Mouse (Mus musculus) embryonic stem cell, embryonic (primary cell): ENCODE results near the gene Faf1.

Source experiments
- CTCF ChIA-PET, 4 experiments: fragments of 300-600 bp in 2 of 4; fragments of 350-600 bp in 2 of 4; sonication (Branson Sonifier 250); formaldehyde crosslinking; loops; one replicate each; lab custom pipeline; 2022; ENCODE audit warnings: inconsistent platforms in 2 of 4; lab: Charles Lee
- POLR2A ChIA-PET, 4 experiments: fragments of 300-600 bp in 2 of 4; fragments of 350-600 bp in 2 of 4; sonication (Branson Sonifier 250); formaldehyde crosslinking; loops; one replicate each; lab custom pipeline; 2022; ENCODE audit warnings: antibody characterized with exemption in 4 of 4, inconsistent platforms in 1 of 4; lab: Charles Lee

The Faf1 gene

GRCm38 (mm10) chr4:109939291-109939690 lies 262.9 kb downstream of the Faf1 start:
- CTCF ChIA-PET = no interaction called here
- POLR2A ChIA-PET = no interaction called here

- ChIA-PET POLR2A (interaction anchor here in 1 of 4 experiments (1.5 to 1.9 kb wide), 2 partner anchors 10 to 18 kb away, joined by 3 to 6 read pairs; no protein-coding TSS in a partner anchor), CTCF (no interaction called here)
Observed at GRCm38 (mm10) chr4:109945554-109945953, 269.2 kb downstream of the Faf1 start.

GRCm38 (mm10) chr4:109949307-109949706 lies 272.9 kb downstream of the Faf1 start:
- ChIA-PET CTCF (no interaction called here), POLR2A (interaction anchor here in 1 of 4 experiments (1.7 kb wide), 1 partner anchor 11 kb away, joined by 3 read pairs; no protein-coding TSS in a partner anchor)

DNA sequence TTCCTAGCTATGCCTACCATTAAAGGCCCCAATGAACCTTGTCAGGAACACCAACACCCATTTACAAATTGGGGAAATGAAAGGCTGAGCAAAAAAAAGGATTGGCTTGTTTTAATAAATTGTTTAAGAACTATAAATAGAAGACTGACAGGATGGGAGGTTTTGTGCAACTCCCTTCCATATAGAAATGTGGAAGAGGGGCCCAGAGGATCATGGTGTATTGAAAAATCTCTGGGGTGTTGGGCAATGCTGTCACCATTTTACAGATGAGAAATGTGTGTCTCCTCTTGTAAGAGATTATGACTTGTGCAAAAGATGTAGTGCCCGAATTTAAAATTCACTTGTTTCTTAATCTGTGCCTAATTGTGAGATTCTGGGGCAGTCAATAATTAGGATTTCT lies 277.1 kb downstream of the Faf1 start:
- CTCF ChIA-PET = no interaction called here
- POLR2A ChIA-PET = no interaction called here

GRCm38 (mm10) chr4:109960201-109960935 lies 284.0 kb downstream of the Faf1 start:
- POLR2A ChIA-PET = interaction anchor here in 1 of 4 experiments (0.9 kb wide), 1 partner anchor 11 kb away, joined by 3 read pairs; no protein-coding TSS in a partner anchor
- CTCF ChIA-PET = no interaction called here

GRCm38 (mm10) chr4:109963570-109964279 lies 287.3 kb downstream of the Faf1 start:
- CTCF ChIA-PET = no interaction called here
- POLR2A ChIA-PET = interaction anchor here in 1 of 4 experiments (0.7 to 1.9 kb wide), 4 partner anchors 12 to 28 kb away, joined by 3 to 4 read pairs (median 3); no protein-coding TSS in a partner anchor

DNA sequence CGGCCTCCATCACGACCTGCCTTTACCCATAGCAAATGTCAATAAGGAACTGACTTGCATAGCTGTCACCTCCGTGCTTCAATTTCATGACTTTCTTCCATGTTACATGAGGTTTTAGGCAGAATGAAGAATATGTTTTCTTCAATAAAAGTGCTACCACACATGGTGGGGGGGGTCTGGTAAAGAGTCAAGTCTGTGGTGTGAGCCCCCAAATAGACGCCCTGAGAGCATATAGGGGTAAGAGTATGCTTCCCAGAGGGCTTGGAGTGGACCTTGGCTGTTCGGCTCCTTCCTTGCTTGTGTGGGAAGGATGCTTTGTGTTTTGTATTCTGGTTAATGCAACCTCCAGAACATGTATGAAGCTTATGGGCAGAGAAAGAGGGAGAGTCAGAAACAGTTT lies 293.2 kb downstream of the Faf1 start:
- CTCF ChIA-PET = no interaction called here
- POLR2A ChIA-PET = interaction anchor here in 1 of 4 experiments (1.2 kb wide), 2 partner anchors 11 to 19 kb away, joined by 3 read pairs; no protein-coding TSS in a partner anchor

DNA sequence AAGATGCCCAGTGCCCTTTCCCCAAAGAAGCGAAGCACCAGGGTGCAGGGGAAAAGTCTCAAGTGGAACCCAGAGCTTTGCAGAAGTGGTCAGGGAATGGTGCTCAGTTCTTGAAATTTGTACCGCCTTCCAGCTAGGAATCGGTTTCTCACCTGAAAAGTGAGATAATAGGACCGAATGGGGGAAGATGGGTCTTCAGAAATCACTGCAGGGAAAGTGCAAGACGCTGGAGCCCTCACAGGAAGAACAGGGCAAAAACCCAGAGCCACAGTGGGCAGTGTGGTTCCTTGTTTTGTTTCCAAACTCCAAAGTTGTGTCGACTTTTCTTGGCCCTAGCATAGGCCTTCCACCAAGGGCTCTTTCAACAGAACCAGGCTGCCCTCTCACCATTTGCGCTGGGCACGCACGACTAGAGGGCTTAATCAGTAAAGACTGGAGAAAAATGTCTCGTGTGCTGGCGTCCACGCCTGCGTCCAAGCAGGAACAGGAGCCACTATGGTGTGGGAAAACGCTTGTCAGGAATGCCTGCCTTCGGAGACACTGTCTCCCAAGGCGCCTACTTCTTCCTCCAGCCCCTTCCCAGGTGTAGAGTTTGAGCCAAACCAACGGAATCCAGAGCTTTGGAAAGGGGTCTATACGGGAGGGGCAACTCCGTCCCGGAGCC lies 297.7 kb downstream of the Faf1 start:
- CTCF ChIA-PET = interaction anchor here in 1 of 4 experiments (0.7 kb wide), 1 partner anchor 46 kb away, joined by 3 read pairs; no protein-coding TSS in a partner anchor
- POLR2A ChIA-PET = interaction anchor here in 1 of 4 experiments (1.5 kb wide), 1 partner anchor 10 kb away, joined by 7 read pairs; no protein-coding TSS in a partner anchor

- POLR2A ChIA-PET = interaction anchor here in 2 of 4 experiments (1.0 to 1.7 kb wide), 6 partner anchors 9 to 31 kb away, joined by 3 to 7 read pairs (median 4); no protein-coding TSS in a partner anchor
- CTCF ChIA-PET = interaction anchor here in 1 of 4 experiments (0.7 kb wide), 1 partner anchor 45 kb away, joined by 3 read pairs; no protein-coding TSS in a partner anchor
Observed at GRCm38 (mm10) chr4:109974655-109975380, 298.4 kb downstream of the Faf1 start.

DNA sequence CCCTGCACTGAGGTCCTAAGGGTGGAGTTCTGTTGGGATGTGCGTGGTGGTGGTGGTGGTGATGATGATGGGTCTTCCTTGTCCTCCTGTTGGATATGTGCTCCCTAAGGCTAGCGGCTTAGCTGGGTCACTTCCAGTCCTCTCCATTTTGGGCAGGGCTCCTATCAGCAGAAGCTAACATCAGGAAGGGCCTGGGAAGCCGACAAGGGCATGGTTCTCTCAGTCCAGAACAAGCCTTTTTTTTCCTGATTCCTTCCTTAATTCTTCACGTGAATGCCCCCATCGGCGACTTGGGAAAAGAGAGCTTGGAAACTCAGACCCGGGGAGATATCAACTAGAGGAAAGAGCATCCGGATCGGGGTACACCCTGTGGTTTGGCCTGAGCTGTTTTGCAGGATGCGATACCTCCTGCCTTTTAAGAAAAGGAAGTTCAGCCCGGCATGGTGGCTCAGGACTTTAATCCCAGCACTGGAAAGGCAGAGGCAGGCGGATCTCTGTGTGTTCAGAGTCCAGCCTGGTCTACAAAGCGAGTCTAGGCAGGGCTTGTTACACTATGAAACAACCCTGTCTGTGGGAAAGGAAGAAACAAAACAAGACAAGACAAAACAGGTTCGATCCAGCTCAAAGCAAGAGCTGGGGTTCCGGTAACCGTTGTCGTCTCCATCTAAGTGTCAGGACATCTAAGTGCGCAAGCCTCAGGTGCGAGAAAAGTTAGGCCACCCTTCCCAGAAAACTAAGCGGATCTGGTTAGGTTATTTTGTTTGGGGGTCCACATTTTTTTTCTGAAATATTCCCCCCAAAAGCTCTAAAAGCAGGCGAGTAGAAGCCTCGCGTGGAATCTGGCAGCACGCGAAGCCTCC lies 299.2 kb downstream of the Faf1 start:
- POLR2A ChIA-PET = interaction anchor here in 3 of 4 experiments (0.5 to 1.7 kb wide), 6 partner anchors 9 to 1122 kb away, joined by 3 to 6 read pairs (median 4); no protein-coding TSS in a partner anchor
- CTCF ChIA-PET = interaction anchor here in 1 of 4 experiments (1.0 kb wide), 1 partner anchor 44 kb away, joined by 3 read pairs; no protein-coding TSS in a partner anchor

DNA sequence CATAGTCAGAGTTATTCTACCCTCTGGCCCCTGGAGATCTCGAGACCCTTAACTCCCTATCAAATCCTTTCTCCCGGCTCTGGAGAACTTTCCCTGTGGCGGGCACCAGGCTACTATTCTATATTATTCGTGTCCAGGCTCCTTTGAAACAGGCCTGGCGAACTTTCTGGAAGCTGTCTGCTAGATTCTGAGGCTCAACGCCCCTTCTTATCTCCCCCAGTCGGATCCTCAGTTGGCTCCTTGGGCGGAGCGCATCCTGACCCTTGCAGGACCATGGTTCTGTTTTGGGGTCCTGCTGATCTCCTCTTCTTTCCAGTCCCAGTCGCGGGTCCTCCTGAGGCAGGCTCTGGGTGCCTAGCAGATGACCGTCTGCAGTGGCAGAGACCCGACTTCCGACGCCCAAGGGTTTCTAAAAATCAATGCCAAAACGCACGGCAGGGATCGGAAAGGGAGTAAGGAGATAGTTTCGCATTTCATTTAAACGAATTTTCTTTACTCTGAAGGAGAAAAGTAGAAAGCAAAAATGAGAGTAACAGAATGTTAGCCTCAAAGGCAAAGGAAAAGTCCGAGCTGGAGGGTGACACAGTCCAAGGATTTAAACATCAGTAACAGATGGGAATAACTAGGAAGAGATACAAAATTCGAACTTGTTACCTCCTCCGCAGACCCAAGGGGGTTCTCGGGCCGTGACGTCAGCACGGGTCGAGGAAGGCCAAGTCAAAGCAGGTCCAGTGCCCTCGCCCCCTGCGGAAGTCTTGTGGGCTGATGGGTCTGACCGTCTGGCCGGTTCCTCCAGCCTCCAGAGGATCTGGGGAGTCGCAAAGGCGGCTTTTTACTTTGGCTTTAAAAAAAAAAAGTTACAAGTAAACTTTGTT lies 300.1 kb downstream of the Faf1 start:
- ChIA-PET CTCF (interaction anchor here in 2 of 4 experiments (0.7 to 1.0 kb wide), 2 partner anchors 43 to 46 kb away, joined by 3 read pairs; no protein-coding TSS in a partner anchor), POLR2A (interaction anchor here in 3 of 4 experiments (0.5 to 1.7 kb wide), 7 partner anchors 9 to 1122 kb away, joined by 3 to 6 read pairs (median 3); no protein-coding TSS in a partner anchor)

GRCm38 (mm10) chr4:109977148-109978067 lies 301.0 kb downstream of the Faf1 start, which contains the start of gene Dmrta2:
Gene Dmrta2, plus strand, starts transcription at chr4:109978053.
- CTCF ChIA-PET = interaction anchor here in 2 of 4 experiments (0.5 to 0.7 kb wide), 2 partner anchors 45 to 388 kb away, joined by 3 to 4 read pairs; no protein-coding TSS in a partner anchor
- POLR2A ChIA-PET = interaction anchor here in 2 of 4 experiments (0.5 to 1.6 kb wide), 8 partner anchors 10 to 571 kb away, joined by 3 to 5 read pairs (median 4); partner anchors contain the start of gene Ttc39a (in 1 of the 2)

DNA sequence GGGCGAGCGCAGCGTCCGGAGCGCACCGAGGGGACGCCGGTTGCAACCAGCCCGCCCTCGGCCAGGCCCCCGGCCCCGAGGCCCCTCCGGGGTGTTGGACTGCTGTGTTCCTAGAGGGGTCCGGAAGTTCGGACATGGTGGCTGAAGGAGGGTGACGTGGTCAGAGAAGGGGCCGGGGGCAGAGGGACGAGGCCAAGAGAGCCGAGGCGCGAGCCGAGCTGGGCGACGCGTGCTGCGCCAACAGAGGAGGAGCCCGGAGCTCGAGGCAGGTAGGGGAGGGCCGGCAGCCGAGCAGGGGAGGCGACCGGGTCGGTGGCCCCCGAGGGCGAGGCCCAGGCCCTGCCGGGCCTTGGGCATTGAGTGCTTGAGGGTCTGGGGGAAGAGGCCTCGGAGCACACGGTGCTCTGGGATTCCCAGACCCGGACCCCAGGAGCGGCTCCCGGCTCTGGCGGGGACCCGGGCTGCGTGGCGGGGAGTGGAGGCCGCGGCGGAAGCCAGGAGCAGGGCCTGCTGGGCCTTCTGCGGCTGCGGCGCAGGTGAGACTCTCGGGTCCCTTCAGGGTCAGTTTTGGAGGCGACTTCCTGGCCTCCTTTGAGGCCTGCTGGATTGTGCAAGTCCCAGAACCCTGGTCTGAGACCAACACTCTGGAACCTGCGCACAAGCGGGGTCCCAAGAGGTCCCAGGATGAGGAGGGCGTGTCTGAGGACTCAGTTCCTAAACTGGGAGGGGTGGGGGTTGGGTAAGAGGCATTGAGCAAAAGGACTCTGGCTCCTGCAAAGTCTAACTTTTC lies 301.9 kb downstream of the Faf1 start:
- ChIA-PET CTCF (no interaction called here), POLR2A (interaction anchor here in 2 of 4 experiments (0.5 to 1.6 kb wide), 6 partner anchors 11 to 572 kb away, joined by 3 to 5 read pairs (median 4); partner anchors contain the start of gene Ttc39a (in 1 of the 2))

DNA sequence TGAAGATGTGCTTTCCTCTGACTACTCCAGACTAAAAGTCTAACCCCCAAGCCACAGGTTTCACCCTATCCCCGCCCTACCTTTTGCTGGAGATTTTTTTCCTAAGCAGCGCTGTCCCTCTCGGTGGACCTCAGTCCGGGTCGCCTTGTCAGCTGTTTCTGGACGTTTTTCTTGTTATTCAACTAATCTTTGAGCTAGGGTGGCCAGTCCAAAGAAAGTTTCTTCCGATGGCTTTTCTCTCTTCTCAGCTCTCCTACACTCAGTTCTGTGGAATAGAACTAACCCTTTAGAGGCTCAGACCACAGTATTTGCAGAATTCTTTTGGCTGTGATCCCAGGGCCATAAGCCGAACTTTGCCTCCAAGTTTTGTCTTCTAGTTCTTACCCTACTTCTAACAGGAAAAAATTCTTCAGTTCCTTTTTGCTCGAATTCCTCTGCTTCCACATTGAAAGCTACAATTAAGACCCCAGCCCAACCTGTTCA lies 302.5 kb downstream of the Faf1 start:
- ChIA-PET CTCF (no interaction called here), POLR2A (interaction anchor here in 1 of 4 experiments (0.9 to 1.6 kb wide), 2 partner anchors 12 to 314 kb away, joined by 3 to 4 read pairs; no protein-coding TSS in a partner anchor)
